Mouse (Mus musculus): ENCODE measurements around the gene Ano6. TPM values are rescaled to one million over a fixed set of nuclear protein-coding genes. Genes with fewer than 3 reads are reported as not detected.
"Not testable (repeated sequence)": the region's sequence is repeated elsewhere in the genome, so short reads cannot be mapped to it uniquely, and the experiment has no call there.

Gene Ano6
- polyA plus RNA-seq, 1 experiment from 2014 or later, result 37.2 TPM

- no peaks in the 10 kb centered on the region for H3K36me3 ChIP-seq (ENCODE audit: control insufficient read depth, insufficient read depth, low read length)
- H3K4me3 ChIP-seq (ENCODE audit: low read depth, low read length), result no peak overlapping the region
- H3K27ac ChIP-seq (ENCODE audit: low read depth, low read length), result no peak overlapping the region
- H3K9ac ChIP-seq (ENCODE audit: low read depth, low read length), result no peak overlapping the region
- 91% methylated on average over 13 of the region's 13 CpGs for WGBS
- no peak for ATAC-seq (ENCODE audit: low FRiP score)
- no peak overlapping the region for H3K4me2 ChIP-seq (replicated peaks; ENCODE audit: low read depth, low read length)
- no peak for DNase-seq (ENCODE audit: low spot score)
- H3K4me1 ChIP-seq (replicated peaks; ENCODE audit: control insufficient read depth, insufficient read depth, low read length), result 0 out of 2 replicates have a peak, but pooled peaks cover 6% of the 10 kb centered on the region
- no peaks in the 10 kb centered on the region for H3K9me3 ChIP-seq (ENCODE audit: control insufficient read depth, low read length)
- H3K27me3 ChIP-seq (ENCODE audit: control insufficient read depth, insufficient read depth, low read length), result no peaks in the 10 kb centered on the region
These were observed 33.0 kb downstream of the Ano6 start for GRCm38 (mm10) chr15:95823383-95824306.

- H3K27me3 ChIP-seq (ENCODE audit: control insufficient read depth, insufficient read depth, low read length), result no peaks in the 10 kb centered on the region
- H3K27ac ChIP-seq (ENCODE audit: low read depth, low read length), result no peak overlapping the region
- H3K4me1 ChIP-seq (replicated peaks; ENCODE audit: control insufficient read depth, insufficient read depth, low read length), result 0 out of 2 replicates have a peak, but pooled peaks cover 8% of the 10 kb centered on the region
- H3K9me3 ChIP-seq (ENCODE audit: control insufficient read depth, low read length), result no peaks in the 10 kb centered on the region
- 90% methylated on average over 13 of the region's 13 CpGs for WGBS
- H3K36me3 ChIP-seq (ENCODE audit: control insufficient read depth, insufficient read depth, low read length), result no peaks in the 10 kb centered on the region
- ATAC-seq (ENCODE audit: low FRiP score) (no peak), DNase-seq (ENCODE audit: low spot score) (no peak)
- H3K4me2 ChIP-seq (replicated peaks; ENCODE audit: low read depth, low read length), result no peak overlapping the region
- H3K4me3 ChIP-seq (ENCODE audit: low read depth, low read length), result no peak overlapping the region
- H3K9ac ChIP-seq (ENCODE audit: low read depth, low read length), result no peak overlapping the region
These were observed 35.9 kb downstream of the Ano6 start for GRCm38 (mm10) chr15:95826516-95826915.

GRCm38 (mm10) chr15:95827465-95827971 is 36.9 kb downstream of the Ano6 start:
- Histone ChIP-seq H3K9ac (ENCODE audit: low read depth, low read length) (no peak overlapping the region), H3K4me2 (replicated peaks; ENCODE audit: low read depth, low read length) (no peak overlapping the region), H3K4me3 (ENCODE audit: low read depth, low read length) (no peak overlapping the region), H3K36me3 (ENCODE audit: control insufficient read depth, insufficient read depth, low read length) (no peaks in the 10 kb centered on the region), H3K27me3 (ENCODE audit: control insufficient read depth, insufficient read depth, low read length) (no peaks in the 10 kb centered on the region), H3K27ac (ENCODE audit: low read depth, low read length) (no peak overlapping the region), H3K9me3 (ENCODE audit: control insufficient read depth, low read length) (no peaks in the 10 kb centered on the region), H3K4me1 (replicated peaks; ENCODE audit: control insufficient read depth, insufficient read depth, low read length) (0 out of 2 replicates have a peak, but pooled peaks cover 8% of the 10 kb centered on the region)
- WGBS, result 11% methylated on average over 11 of the region's 11 CpGs
- ATAC-seq (ENCODE audit: low FRiP score), result peak; percentile 69
- DNase-seq (ENCODE audit: low spot score), result peak; percentile 63

GRCm38 (mm10) chr15:95828018-95828646 is 37.5 kb downstream of the Ano6 start:
- H3K4me2 ChIP-seq (replicated peaks; ENCODE audit: low read depth, low read length), result not testable (repeated sequence)
- ATAC-seq (ENCODE audit: low FRiP score), result peak; percentile 12; the same call in 1 of the 2 replicates

GRCm38 (mm10) chr15:95828647-95829254 is 38.1 kb downstream of the Ano6 start:
- DNase-seq (ENCODE audit: low spot score) (peak; percentile 19), ATAC-seq (ENCODE audit: low FRiP score) (no peak)

More at GRCm38 (mm10) chr15:95828018-95828646, 37.5 kb downstream of the Ano6 start:
- H3K9ac ChIP-seq (ENCODE audit: low read depth, low read length); H3K36me3 ChIP-seq (ENCODE audit: control insufficient read depth, insufficient read depth, low read length); H3K27me3 ChIP-seq (ENCODE audit: control insufficient read depth, insufficient read depth, low read length); H3K4me1 ChIP-seq (replicated peaks; ENCODE audit: control insufficient read depth, insufficient read depth, low read length); H3K9me3 ChIP-seq (ENCODE audit: control insufficient read depth, low read length); DNase-seq (ENCODE audit: low spot score); H3K4me3 ChIP-seq (ENCODE audit: low read depth, low read length); H3K27ac ChIP-seq (ENCODE audit: low read depth, low read length): not testable (repeated sequence)
- 29% methylated on average over 8 of the region's 8 CpGs for WGBS

GRCm38 (mm10) chr15:95829553-95830205 is 39.0 kb downstream of the Ano6 start:
- Histone ChIP-seq H3K27ac (ENCODE audit: low read depth, low read length) (no peak overlapping the region), H3K4me3 (ENCODE audit: low read depth, low read length) (no peak overlapping the region), H3K27me3 (ENCODE audit: control insufficient read depth, insufficient read depth, low read length) (no peaks in the 10 kb centered on the region), H3K4me1 (replicated peaks; ENCODE audit: control insufficient read depth, insufficient read depth, low read length) (0 out of 2 replicates have a peak, but pooled peaks cover 8% of the 10 kb centered on the region), H3K9ac (ENCODE audit: low read depth, low read length) (no peak overlapping the region), H3K9me3 (ENCODE audit: control insufficient read depth, low read length) (no peaks in the 10 kb centered on the region), H3K4me2 (replicated peaks; ENCODE audit: low read depth, low read length) (no peak overlapping the region), H3K36me3 (ENCODE audit: control insufficient read depth, insufficient read depth, low read length) (no peaks in the 10 kb centered on the region)
- DNase-seq (ENCODE audit: low spot score), result no peak
- WGBS, result 68% methylated on average over 14 of the region's 14 CpGs
- no peak for ATAC-seq (ENCODE audit: low FRiP score)

More at GRCm38 (mm10) chr15:95828647-95829254, 38.1 kb downstream of the Ano6 start:
- Histone ChIP-seq H3K27me3 (ENCODE audit: control insufficient read depth, insufficient read depth, low read length) (no peaks in the 10 kb centered on the region), H3K27ac (ENCODE audit: low read depth, low read length) (no peak overlapping the region), H3K9me3 (ENCODE audit: control insufficient read depth, low read length) (no peaks in the 10 kb centered on the region), H3K9ac (ENCODE audit: low read depth, low read length) (no peak overlapping the region), H3K4me1 (replicated peaks; ENCODE audit: control insufficient read depth, insufficient read depth, low read length) (0 out of 2 replicates have a peak, but pooled peaks cover 8% of the 10 kb centered on the region), H3K4me2 (replicated peaks; ENCODE audit: low read depth, low read length) (no peak overlapping the region), H3K36me3 (ENCODE audit: control insufficient read depth, insufficient read depth, low read length) (no peaks in the 10 kb centered on the region), H3K4me3 (ENCODE audit: low read depth, low read length) (no peak overlapping the region)
- 40% methylated on average over 10 of the region's 10 CpGs for WGBS

GRCm38 (mm10) chr15:95830206-95830560 is 39.5 kb downstream of the Ano6 start:
- WGBS, result 69% methylated on average over 12 of the region's 12 CpGs

GRCm38 (mm10) chr15:95833292-95833691 is 42.6 kb downstream of the Ano6 start:
- 86% methylated on average over 9 of the region's 9 CpGs for WGBS

More at GRCm38 (mm10) chr15:95830206-95830560, 39.5 kb downstream of the Ano6 start:
- no peak overlapping the region for H3K27ac ChIP-seq (ENCODE audit: low read depth, low read length)
- no peak overlapping the region for H3K4me2 ChIP-seq (replicated peaks; ENCODE audit: low read depth, low read length)
- H3K4me1 ChIP-seq (replicated peaks; ENCODE audit: control insufficient read depth, insufficient read depth, low read length), result 0 out of 2 replicates have a peak, but pooled peaks cover 8% of the 10 kb centered on the region
- H3K4me3 ChIP-seq (ENCODE audit: low read depth, low read length), result no peak overlapping the region
- no peaks in the 10 kb centered on the region for H3K27me3 ChIP-seq (ENCODE audit: control insufficient read depth, insufficient read depth, low read length)
- no peak overlapping the region for H3K9ac ChIP-seq (ENCODE audit: low read depth, low read length)
- H3K9me3 ChIP-seq (ENCODE audit: control insufficient read depth, low read length), result no peaks in the 10 kb centered on the region
- ATAC-seq (ENCODE audit: low FRiP score) (no peak), DNase-seq (ENCODE audit: low spot score) (peak; percentile 17)
- H3K36me3 ChIP-seq (ENCODE audit: control insufficient read depth, insufficient read depth, low read length), result no peaks in the 10 kb centered on the region

More at GRCm38 (mm10) chr15:95833292-95833691, 42.6 kb downstream of the Ano6 start:
- DNase-seq (ENCODE audit: low spot score) (no peak), ATAC-seq (ENCODE audit: low FRiP score) (no peak)
- Histone ChIP-seq H3K4me1 (replicated peaks; ENCODE audit: control insufficient read depth, insufficient read depth, low read length) (0 out of 2 replicates have a peak, but pooled peaks cover 2% of the 10 kb centered on the region), H3K9ac (ENCODE audit: low read depth, low read length) (no peak overlapping the region), H3K27ac (ENCODE audit: low read depth, low read length) (no peak overlapping the region), H3K4me2 (replicated peaks; ENCODE audit: low read depth, low read length) (no peak overlapping the region), H3K9me3 (ENCODE audit: control insufficient read depth, low read length) (no peaks in the 10 kb centered on the region), H3K36me3 (ENCODE audit: control insufficient read depth, insufficient read depth, low read length) (no peaks in the 10 kb centered on the region), H3K4me3 (ENCODE audit: low read depth, low read length) (no peak overlapping the region), H3K27me3 (ENCODE audit: control insufficient read depth, insufficient read depth, low read length) (no peaks in the 10 kb centered on the region)
